Mouse (Mus musculus) right cerebral cortex, postnatal 14 days (tissue): Measurements from ENCODE around the gene Zfx.

ENCODE experiments used
- DNase-seq: peaks from one replicate; pipeline ENCODE4 v3.0.0; 2022

Zfx gene

DNA sequence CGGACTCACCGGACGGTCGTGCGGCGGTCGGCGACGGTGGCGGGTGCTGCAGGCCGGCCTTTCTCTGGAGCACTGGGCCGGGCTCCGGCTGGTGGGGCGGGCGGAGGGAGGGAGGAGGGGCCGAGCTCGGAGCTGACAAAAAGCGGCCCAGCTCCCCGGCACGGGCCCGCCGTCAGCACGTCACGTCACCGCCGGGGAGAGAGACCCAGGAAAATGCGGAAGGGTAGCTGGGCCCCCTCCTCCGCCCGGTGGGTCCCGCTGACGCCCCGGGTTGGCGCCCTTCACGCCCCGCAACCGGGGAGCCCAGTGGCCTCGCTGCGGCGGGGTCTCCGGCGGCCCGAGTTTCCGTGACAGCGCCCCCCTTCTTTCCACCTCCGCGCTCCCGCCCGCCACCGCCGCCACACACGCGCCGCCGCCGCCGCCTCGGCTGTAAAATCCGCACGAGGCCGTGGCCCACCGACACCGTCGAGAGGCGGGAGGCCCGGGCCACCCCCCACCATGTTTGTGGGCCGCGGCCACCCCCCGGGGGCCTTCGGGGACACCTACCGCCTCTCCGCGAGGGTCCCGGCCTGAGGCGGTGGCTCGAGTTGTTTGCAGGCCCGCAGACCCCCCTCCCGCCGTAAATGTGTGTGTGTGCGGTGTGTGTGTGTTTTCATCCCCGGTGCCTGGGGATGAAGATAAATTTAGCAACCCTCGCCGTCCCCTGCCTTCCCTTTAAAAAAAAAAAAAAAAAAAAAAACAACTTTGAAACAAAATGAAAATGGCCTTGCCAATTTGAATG lies at the start of gene Zfx:
Gene Zfx (minus strand): TSS at position 644 of the 781 bp plus-strand sequence.
- peak; percentile 55 for DNase-seq

DNA sequence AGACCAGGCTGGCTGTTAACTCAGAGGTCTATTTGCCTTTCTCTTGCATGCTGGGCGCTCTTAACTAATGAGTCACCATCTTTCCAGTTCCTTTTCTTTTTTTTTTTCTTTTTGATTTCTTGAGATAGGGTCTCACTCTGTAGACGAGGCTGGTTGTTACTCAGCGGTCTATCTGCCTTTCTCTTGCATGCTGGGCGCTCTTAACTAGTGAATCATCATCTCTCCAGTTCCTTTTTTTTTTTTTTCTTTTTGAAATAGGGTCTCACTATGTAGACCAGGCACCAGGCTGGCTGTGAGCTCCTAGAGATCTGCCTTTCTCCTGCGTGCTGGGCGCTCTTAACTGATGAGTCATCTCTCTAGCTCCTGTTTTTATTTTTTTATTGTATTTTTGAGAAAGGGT lies 45.8 kb upstream of the Zfx start:
- DNase-seq, result no peak

DNA sequence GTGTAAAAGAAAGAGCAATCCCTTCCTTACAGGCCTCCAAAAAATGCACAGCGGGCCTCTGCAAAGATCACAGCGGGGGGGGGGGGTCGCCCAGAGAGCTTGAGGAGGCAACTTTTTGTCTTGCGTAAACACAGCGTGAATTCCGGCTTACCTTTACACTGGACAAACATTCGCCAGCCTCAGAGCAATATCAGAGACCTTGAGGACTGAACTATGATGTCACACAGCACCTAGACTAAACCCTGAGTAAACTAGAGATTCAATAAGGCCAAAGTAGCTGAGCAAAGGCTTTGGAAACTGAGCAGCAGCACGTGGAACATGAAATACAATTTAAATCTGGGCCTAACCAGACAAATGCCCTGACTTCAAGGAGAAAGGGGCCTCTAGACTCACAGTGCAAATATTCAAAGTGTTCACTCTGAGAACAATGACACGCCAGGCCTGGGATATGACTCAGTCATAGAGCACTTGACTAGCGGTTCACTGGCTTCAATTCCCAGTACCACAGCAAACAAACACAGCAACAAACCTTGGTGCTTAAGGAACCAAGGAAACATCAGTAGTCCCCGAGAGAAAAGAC lies 28.8 kb upstream of the Zfx start:
- no peak for DNase-seq

DNA sequence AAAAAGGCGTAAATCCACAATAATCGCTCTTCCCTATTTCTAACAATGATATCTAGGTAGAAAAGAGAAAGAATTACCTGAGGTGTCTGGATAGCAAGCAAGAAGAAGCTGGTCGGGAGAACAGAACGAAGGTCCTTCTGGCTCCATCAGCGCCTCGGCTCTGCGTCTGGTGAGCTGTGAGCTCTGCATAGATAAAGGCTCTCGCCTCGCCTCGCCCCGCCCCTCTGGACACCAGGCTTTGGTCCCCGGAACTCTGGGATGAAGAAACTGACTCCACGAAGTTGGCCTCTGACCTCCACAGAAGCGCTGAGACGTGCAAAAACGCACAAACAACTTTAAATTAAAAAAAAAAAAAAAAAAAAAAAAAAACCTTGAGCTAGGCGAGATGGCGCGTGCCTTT lies 27.0 kb upstream of the Zfx start:
- DNase-seq, result no peak

DNA sequence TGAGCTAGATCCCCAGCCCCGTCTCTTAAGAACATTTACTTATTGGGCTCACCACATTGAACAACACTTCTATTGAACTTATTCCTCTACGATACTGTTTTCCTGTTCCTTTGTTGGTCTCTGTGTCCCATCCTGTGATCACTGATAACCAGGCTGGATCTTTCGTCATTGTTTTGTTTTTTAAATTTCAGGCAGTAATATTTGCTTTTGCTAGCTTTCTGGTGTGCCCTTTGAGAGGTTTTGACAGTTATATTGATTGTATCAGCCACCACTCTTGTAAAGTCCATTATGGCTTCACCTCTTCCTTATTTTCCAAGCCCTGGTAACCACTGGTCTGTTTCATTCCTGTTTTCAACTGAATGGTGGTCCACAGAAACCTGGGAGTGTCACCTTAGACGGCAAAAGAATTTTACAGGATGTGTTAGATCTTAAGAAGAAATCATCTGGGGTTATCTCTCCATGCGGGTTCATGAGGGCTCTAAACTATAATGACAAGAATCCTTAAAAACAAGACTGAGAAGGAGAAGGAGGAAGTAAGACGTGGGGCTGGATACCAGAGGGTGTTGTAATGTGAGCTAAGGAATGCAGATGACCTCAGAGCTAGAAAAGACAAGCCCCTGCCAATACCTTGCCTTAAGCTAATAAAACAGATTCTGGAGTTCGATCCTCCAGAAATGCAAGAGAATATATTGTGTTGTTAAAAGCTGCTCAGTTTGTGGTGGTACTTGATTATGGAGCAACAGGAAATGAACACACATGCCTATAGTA lies 18.7 kb upstream of the Zfx start:
- no peak for DNase-seq

DNA sequence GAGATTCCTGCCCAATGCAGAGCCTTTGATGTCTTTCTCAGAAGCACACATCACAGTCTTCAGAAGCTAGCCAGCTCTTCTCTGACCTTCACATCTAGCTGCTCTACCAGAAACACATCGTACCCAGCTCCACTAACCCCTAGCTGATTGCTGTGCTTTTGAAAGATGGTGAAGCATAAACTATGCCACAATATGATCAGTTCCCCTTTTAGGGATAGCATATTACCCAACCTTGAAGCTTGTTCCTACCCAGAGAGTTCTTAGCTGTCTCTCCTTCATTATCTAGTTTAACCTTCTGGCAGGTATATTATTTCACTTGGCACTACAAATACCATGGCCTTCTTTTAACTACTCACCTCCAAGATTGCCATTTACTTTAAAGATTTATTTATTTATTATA lies 16.6 kb upstream of the Zfx start:
- DNase-seq, result no peak

DNA sequence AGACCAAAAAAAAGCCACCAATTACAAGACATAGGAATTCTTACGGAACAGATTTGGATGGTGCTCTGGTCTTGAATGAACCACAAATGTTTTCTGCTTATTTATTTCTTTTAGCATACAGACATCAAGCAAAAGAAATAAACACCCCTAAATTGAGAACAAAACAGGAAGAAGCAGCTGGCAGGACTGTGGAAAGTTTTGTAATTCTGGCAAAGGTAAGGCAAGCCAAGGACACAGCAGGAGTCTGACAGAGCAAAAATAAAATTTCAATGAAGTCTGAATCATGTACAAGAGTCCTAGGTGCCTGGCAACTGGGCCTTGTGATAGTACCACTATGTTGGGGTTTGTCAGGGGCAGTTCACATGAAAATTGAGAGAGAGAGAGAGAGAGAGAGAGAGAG lies 14.8 kb upstream of the Zfx start:
- no peak for DNase-seq

DNA sequence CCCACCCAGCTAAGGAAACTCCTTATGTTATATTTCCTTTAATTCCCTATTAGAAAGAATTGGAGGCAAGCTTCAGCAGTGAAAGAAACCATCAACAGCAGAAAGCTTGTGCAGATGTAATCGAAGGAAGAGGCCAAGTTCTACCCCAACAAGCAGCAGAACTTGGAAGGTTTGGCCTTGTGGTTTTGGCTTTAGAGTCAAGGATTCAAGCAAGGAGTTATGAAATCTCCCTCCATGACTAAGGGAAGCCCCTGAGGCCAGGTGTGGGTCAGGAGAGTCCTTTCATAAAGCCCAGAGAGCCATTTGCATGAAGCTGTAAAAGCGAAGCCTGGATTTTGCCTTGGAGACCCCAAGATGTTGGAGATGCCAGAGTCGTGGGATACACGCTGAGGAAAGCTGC lies 11.6 kb upstream of the Zfx start:
- DNase-seq, result no peak

DNA sequence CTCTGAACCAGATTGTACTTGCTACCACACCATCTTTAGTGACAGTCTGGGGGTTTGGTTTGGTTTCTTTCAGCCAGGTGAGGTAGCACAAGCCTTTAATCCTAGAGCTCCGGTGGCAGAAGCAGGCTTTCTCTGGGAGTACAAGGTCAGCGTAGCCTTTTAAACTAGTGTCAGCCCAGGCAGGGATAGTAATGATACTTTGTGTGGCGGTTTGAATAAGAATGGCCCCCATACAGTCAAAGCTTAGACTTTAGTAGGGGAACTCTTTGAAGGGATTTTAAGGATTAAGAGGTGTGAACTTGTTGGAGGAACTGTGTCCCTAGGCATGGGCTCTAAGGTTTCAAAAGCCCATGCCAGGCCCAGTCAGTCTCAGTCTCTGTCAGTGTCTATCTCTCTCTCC lies 10.0 kb upstream of the Zfx start:
- DNase-seq, result no peak

DNA sequence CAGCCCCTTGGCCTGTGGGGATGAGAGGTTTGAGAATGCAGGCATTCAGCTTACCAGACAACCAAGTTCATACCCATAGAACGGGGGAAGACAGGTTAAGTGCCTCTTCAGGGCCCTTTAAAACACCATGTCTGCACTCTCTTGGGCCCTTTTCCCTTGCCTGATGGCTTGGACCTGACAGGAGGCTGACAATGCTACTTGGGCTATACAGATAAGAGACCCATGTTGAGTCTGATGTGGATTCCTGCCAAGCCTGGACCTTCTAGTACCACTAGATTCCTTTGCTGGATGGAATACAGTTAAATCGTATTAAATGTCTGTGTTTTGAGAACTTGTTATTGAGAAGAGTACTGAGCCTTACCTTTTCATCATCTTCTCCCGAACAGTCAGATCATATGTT lies 8.7 kb upstream of the Zfx start:
- no peak for DNase-seq

DNA sequence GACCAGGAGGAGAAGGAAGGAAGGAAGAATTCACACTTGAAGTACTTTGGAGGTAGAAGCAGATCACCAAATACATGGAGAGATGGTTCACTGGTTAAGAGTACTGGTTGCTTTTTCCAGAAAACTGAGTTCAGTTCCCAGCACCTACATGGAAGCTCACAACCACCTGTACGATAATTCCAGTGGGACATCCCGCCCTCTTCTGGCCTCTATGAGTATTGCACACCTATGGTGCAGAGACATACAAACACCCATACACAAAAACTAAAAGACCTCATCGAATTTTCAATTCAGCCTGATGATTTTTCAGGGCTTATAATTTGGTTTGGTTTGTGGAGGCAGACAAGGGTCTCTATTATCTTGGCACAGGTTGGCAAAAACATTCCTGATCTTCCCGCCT lies 6.2 kb upstream of the Zfx start:
- no peak for DNase-seq

DNA sequence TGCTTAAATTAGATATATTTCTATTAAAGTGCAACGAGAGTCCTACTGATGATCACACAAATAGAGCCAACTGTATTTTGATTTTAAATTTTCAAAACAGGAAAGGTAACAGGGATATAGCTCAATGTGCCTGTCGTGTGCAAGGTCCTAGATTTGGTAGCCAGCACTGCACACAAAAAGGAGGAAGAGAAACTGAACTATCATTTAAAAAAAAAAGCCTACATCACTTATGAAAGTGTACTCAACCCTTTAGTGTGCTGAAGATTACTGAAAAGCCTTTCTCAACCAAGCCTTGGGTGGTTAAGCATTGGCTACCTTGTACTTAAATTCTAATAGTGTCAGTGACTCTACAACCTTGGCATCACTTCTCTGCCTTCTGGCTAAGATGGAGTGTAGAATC lies 2.4 kb upstream of the Zfx start:
- no peak for DNase-seq

DNA sequence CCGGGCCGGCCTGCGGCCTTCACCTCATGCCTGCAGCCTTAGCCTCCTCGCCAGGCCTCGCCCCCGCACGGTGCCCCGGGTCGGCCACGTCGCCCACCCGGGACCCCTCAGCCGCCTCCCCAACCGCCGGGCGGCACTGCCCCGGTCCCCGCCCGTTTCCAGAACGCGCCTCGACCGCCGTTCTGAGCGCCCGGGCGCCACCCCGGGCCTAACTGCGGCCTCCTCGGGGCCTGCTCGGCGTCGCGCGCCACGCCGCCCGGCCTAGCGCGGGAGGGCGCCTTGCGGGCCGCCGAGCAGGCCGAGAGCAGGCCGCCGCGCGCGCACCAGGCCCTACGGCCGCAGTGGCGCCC lies 818 bp downstream of the Zfx start:
- no peak for DNase-seq

DNA sequence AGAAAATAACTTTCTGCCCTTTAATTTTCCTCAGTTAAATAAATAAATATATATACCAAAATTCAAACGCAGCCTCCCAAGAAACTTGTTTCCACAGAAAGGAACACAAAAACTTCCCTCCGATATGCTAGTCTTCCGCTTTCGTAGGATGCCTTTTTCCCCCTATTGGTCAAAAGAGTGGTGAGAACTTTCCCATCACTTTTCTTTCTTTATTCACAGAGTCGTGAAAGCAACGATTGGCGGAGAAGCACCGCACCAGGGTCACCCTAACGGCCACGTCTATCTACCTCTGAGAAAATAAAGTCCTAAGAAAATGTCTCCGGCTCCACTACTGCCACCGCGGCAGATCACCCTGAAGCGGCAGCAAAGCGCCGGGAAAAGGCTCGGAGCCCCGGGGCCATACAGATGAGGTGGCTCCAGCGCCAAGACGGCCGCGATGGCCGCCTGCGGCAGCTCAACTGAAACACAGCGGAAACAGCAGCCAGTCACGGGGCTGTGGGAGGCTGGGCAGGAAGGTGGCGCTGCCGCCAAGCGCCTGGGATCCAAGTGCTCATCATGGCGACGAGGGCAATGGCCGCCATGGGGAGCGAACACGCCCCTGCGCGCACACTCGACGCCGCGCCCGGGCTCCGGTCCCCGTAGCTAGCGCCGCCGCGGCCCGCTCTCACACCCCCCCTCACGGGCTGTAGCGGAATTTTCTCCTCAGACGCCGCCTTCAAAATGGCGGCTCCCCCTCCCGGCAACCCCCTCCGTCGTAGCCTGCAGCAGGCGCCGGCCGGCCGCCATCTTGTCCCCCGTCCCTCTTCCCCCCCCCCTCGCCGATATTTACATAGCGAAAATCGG lies 1.4 kb downstream of the Zfx start:
- peak; percentile 77 for DNase-seq

DNA sequence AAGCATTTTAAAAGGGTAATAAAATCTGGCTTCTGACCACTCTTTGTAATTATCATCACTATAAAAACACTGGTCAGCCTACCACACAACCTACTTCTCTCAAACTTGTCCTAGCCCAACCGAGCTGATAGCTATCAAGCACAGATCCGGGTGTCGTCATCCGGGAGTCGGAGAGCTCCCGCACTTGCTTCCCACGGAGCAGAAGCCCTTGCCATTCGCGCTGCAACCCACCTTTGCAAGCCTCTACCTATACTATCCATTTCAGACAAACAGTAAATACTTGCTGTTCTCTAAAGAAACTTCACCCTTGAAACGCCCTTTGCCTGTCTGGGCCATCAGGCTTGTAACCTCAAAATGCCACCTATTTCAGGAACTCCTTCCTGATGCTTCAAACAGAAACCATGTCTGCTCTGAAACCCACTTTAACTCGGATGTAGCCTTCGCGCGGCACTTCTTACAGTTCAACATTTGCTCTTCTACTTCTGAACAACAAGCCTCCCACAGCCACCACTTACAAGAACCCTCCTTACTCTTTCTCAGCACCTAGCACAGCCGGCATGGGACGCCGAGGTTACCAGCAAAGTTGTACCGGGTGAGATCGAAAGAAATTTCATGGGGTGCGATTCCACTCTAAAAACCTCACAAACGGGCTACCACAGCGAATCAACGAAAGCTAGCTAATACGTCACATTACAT lies 2.2 kb downstream of the Zfx start:
- DNase-seq, result no peak

DNA sequence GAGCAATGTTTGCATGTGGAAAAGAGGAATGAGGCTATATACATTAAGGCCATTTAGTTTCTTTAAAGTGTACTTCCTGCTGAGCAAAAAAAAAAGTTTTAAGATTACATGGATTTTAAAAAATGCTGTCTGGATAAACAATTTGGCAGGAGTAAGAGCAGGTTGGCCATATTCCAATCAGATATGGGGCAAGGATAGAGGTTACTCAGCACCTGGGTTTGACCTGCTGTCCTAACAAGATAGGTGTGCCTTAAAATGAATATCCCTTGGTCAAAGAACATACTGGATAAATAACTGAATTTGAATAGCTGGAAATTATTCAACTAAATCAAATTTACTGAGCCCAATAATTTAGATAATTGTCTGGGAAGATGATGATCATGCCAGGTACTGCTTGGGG lies 5.2 kb downstream of the Zfx start:
- no peak for DNase-seq

DNA sequence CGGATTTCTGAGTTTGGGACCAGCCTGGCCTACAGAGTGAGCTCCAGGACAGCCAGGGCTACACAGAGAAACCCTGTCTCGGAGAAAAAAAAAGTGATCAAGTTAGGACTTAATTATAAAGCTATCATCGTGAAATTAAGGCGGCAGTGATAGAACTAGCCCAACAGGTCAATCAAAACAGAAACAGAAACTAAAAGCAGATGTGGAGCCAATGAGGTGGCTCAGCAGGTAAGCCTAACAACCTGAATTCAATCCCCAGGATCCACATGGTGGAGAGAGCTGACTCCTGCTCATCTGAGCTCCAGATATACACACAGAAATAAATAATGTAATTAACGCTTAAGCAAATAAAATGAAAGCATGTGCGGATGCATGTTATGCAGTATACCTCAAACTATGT lies 7.6 kb downstream of the Zfx start:
- DNase-seq, result no peak

DNA sequence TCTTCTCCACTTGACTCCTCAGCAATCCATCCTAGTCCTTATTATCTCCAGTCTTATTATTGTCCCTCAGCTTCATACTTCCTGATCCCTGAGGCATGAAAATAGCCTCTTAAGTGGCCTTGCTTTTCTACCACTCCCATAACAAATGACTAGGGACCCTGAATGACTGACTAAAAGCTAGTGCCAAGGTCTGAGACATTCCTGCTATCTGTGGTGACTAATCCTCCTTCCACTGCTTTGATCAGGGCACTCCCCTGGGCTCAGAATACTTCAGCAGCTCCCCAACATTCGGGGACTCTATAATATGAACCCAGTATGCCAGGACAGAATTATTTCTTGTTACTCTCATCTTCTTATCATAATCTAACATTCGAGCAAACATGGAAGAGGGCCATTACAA lies 17.5 kb downstream of the Zfx start:
- DNase-seq, result no peak

DNA sequence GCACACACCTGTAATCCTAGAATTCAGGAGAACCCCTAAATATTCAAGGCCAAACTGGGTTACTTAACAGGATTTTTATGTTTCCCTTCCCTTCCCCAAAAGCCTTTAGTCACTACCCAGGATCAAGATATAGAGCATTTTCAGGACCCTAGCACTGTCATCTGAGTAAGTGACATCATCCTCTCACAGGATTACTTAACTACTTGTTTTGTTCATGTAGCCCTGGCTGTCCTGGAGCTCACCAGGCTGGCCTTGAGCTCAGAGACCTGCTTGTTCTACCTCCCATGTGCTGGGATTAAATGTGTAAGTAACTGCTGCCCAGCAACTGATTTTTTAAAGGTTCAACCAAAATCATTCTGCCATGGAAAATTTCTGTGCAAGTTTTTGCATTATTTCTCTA lies 20.6 kb downstream of the Zfx start:
- no peak for DNase-seq

DNA sequence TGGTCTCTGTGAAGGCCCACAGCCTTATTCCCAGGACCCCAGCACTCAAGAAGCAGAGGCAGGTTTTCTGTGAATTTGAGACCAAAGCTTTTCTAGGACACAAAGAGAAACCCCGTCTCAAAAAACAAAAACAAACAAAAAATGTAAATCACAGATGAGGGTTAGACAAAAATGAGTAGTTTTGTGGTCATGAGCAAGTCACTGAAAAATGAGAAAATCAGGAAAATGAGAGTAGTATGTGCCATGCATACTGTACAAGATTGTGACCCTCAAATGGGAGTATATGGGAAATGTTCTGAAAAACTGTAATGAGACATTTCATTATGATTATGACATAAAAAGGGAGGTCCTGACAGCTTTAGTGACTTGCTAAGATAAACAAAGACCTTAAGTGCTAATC lies 22.9 kb downstream of the Zfx start:
- DNase-seq, result no peak

DNA sequence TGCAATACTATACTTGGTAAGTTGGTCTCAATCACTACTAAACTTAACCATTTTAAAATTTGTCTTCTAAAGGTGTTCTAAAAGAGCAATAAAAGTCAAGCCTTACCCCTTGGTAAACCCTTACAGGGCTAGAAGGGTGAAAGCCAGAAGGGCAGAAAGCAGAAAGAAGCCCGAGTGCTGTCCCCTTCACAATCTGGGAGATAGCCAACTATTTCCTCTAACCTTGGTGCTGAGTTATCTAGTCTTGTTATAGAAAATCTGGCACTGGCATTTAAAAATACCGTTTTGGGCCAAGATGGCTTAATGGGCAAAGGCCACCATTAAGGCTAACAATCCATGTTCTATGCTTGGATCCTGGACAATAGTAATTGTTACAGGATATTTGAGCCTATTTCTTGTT lies 32.5 kb downstream of the Zfx start:
- no peak for DNase-seq

DNA sequence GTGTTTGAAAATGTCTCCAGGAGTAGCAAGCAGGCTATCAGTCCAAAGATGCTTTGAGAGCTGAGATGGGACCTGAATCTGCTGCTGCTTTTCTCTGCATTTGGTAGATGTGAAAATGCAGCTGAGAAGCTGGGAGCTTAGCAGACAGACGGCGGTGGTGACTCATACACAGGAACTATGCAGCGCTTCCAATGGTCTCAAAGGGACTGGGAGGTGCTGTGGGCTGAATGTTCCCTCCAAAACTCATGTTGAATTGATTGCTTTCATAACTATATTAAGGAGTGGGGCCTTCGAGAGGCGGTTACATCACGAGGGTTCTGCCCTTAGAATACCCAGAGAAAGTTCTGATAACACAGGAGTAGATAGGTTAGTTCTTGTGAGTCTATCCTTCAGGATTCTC lies 62.3 kb downstream of the Zfx start:
- DNase-seq, result no peak

DNA sequence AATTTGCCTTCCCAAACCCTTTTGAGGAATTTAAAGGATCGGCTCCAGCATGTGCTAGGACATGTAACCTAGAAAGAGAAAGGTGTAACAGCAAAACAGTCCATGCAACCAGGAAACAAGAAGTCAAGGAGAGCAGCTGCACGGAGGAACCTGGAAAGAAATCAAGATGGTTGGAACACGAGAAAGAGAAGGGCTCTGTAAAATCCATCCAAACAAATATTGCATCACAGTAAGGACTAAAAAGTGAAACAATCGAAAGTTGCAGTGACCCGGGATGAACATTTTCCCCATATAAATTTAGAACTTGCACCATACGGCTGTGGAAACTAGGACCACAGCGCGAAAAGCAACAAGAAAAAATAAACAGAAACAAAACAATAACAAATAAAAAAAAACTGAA lies 62.8 kb downstream of the Zfx start:
- DNase-seq, result no peak
